Mouse (Mus musculus): ENCODE results near the gene Tex14. TPM values are rescaled to one million over a fixed set of nuclear protein-coding genes. Genes with fewer than 3 reads are reported as not detected.
A peak's percentile ranks its signal among the peaks of the same experiment; 100 is the strongest.

Tex14 gene
- polyA plus RNA-seq, 1 experiment from 2014 or later, result not detected

DNA sequence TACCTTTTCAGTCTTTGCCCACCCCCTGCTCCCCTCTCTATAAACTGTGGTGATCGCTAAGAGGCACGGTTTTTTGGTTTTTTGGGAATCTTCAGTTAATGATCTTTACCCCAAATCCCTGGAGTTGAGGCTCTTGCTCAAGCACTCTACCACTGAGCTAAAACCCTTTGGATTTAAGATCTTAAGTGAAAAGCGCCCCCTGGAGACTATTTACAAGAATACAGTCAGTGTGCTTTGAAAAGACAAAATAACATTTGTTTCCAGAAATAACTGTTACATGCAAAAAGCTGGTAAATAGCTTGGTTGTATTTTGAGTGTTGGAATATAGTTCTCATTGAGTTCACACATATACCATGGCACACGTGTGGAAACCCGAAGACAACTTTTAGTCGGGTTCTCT is 126.8 kb downstream of the Tex14 start:
- WGBS, result 52% methylated on average over 6 of the region's 6 CpGs
- Histone ChIP-seq H3K4me3 (no peak overlapping the region), H3K27me3 (ENCODE audit: insufficient read depth, poor library complexity, severe bottlenecking) (no peaks in the 10 kb centered on the region), H3K9me3 (no peaks in the 10 kb centered on the region), H3K4me1 (replicated peaks) (no peaks in the 10 kb centered on the region), H3K27ac (no peak overlapping the region), H3K36me3 (no peaks in the 10 kb centered on the region)
- DNase-seq (ENCODE audit: low spot score), result no peak

DNA sequence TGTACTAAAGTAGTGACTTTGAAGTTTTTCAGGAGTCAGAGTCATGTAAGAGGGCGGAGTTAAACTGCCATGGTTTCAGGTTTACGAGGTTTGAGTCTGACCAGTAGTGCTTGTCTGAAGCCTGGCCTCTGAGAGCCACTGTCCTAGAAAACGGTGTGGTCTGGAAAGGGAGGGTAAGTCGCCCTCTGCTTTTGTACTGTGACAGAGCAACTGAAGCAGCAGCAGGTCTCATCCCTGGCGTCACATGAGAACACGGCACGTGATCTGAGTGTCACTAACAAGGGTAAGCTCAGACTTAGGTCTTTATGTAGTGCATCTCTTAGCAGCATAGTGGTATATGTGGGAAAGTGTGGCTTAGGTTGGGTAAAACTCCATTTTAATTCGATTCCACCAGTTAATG is 137.4 kb downstream of the Tex14 start:
- no peak overlapping the region for H3K27ac ChIP-seq
- no peak overlapping the region for H3K4me3 ChIP-seq
- H3K4me1 ChIP-seq (replicated peaks), result no peaks in the 10 kb centered on the region
- H3K36me3 ChIP-seq, result no peaks in the 10 kb centered on the region
- H3K9me3 ChIP-seq, result no peaks in the 10 kb centered on the region
- WGBS, result 42% methylated on average over 8 of the region's 8 CpGs
- DNase-seq (ENCODE audit: low spot score), result no peak
- H3K27me3 ChIP-seq (ENCODE audit: insufficient read depth, poor library complexity, severe bottlenecking), result no peaks in the 10 kb centered on the region

DNA sequence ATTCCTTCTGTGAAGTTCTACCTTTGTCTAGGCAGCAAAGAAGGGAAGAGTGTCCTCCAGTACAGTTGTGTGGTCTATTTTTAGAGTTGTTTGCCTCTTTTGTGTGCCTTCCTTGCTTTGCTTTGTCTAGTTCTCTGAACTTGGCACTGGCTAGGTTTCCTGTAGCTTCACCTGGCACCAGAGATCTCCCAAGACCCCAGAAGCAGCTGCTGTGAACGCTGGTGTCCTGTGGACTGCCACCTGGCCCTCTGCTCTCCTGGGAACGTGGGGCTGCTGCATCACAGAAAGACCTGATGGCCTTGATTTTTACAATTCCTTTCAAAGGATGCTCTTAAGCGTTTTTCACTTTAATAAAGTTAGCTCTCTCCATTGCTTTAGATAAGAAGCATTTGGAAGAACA is 138.0 kb downstream of the Tex14 start:
- no peaks in the 10 kb centered on the region for H3K27me3 ChIP-seq (ENCODE audit: insufficient read depth, poor library complexity, severe bottlenecking)
- H3K9me3 ChIP-seq, result no peaks in the 10 kb centered on the region
- no peak for DNase-seq (ENCODE audit: low spot score)
- no peak overlapping the region for H3K27ac ChIP-seq
- H3K36me3 ChIP-seq, result no peaks in the 10 kb centered on the region
- 71% methylated on average over 3 of the region's 3 CpGs for WGBS
- H3K4me1 ChIP-seq (replicated peaks), result no peaks in the 10 kb centered on the region
- H3K4me3 ChIP-seq, result no peak overlapping the region

DNA sequence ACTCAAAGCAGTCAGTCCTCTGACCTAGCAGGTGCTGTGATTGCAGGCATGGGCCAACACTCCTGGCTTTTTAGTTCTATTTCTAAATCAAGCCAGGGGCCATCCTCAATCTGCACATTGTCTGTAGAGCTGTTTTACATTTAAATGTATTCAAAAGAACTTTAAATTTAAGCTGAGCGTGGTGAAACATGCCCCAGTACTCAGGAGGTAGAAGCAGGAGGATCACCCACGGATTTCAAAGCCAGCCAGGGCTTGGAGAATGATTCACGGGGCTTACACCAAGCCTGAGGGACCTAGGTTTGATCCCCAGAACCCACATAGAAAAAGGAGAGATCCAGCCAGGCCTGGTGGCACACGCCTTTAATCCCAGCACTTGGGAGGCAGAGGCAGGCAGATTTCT is 148.5 kb downstream of the Tex14 start:
- Histone ChIP-seq H3K4me1 (replicated peaks) (peaks cover 11% of the 10 kb centered on the region), H3K9me3 (no peaks in the 10 kb centered on the region), H3K4me3 (no peak overlapping the region), H3K36me3 (no peaks in the 10 kb centered on the region), H3K27ac (no peak overlapping the region), H3K27me3 (ENCODE audit: insufficient read depth, poor library complexity, severe bottlenecking) (no peaks in the 10 kb centered on the region)
- DNase-seq (ENCODE audit: low spot score), result no peak
- WGBS, result 78% methylated on average over 4 of the region's 4 CpGs

DNA sequence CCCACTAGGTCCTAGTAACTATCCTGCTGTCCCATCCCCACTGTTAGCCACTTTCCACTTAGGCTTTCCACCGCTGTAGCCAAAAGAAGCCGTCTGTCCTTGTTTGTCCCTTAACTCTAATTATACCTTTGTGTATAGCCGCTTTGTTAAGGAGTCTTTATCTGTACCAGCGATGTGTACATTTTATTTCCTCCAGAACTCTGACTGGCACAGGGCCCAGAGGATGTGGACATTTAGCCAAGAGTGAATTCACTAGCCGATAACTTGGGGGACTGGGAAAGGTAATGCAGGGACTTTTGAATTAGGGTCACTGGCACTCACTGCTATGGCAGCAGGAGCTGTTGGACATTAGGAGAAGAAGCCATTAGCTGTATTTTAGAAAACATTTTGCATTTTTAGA is 149.5 kb downstream of the Tex14 start:
- H3K27ac ChIP-seq, result no peak overlapping the region
- peaks cover 11% of the 10 kb centered on the region for H3K4me1 ChIP-seq (replicated peaks)
- no peak overlapping the region for H3K4me3 ChIP-seq
- no peaks in the 10 kb centered on the region for H3K9me3 ChIP-seq
- DNase-seq (ENCODE audit: low spot score), result no peak
- H3K27me3 ChIP-seq (ENCODE audit: insufficient read depth, poor library complexity, severe bottlenecking), result no peaks in the 10 kb centered on the region
- WGBS, result 77% methylated on average over 5 of the region's 5 CpGs
- no peaks in the 10 kb centered on the region for H3K36me3 ChIP-seq

DNA sequence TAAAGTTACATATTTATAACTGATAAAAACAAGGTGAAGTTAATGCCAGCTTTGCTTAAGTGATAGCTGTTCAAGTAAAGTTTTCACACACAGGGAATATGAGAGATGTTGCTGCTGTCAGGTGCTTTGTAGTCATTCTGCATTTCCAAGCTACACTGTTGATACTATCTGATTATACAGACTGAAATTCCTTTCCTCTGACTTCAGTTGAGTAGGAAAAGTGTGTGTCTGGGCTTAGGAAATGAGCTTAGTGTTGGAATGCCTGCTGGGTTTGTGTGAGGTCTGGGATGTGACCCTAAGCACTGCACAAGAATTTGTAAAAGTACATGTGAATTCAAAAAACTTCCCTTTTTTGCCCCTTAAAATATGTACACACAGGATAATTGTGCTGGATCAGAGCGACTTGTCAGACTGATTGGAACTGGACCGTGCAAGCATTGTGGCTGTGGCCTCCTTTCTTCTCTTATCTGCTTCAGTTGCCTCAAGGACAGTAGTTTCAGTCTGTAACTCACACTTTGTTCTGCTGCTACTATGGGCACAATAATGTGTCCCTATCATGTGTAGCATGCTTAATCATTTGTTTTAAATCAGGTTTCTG is 150.3 kb downstream of the Tex14 start:
- Histone ChIP-seq H3K36me3 (no peaks in the 10 kb centered on the region), H3K27me3 (ENCODE audit: insufficient read depth, poor library complexity, severe bottlenecking) (no peaks in the 10 kb centered on the region), H3K4me1 (replicated peaks) (peaks cover 11% of the 10 kb centered on the region), H3K9me3 (no peaks in the 10 kb centered on the region), H3K27ac (0 out of 2 replicates have a peak overlapping the region, but pooled peaks have one; percentile 12), H3K4me3 (no peak overlapping the region)
- no peak for DNase-seq (ENCODE audit: low spot score)
- 54% methylated on average over 2 of the region's 2 CpGs for WGBS

DNA sequence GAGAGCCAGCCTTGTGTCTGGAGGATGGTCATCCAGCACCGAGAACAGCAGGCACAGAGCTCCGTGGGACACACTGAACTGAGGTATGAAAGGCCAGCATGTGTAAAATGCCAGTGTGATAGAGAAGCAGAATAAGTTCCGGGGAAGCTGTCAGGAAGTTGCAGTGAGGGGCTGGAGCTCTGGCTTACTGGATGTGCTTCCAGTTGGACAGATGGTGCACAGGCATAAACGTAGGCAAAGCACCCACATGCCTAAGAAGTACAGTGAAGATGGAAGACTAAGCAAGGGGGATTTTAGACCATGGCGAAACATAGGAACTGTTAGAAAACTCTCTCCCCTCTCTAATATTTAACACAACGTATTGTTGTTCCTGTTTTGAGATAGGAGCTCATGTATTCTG is 156.3 kb downstream of the Tex14 start:
- no peaks in the 10 kb centered on the region for H3K36me3 ChIP-seq
- H3K4me3 ChIP-seq, result no peak overlapping the region
- no peaks in the 10 kb centered on the region for H3K27me3 ChIP-seq (ENCODE audit: insufficient read depth, poor library complexity, severe bottlenecking)
- no peak for DNase-seq (ENCODE audit: low spot score)
- WGBS, result 81% methylated on average over 6 of the region's 6 CpGs
- H3K27ac ChIP-seq, result no peak overlapping the region
- no peaks in the 10 kb centered on the region for H3K9me3 ChIP-seq
- H3K4me1 ChIP-seq (replicated peaks), result no peaks in the 10 kb centered on the region

DNA sequence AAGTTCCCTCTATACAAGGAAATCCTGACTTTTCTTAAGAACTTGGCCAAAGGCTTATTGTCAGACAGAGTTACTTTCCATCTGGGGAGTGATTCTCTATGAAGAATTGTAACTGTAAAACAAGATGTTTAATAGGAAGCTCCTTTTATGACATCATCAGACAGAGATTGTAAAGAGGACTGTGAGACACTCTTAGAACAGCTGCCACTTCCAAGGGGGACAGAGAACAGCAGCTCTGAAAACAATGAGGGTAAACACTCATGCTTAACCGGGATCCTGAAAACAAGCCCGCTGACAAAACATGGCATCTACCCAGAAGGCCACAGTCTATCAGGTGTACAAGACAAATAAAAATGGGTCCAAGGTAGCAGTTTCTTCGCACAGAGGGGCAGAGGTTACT is 161.6 kb downstream of the Tex14 start, which contains the start of gene Gm11492:
Gm11492 (plus strand) TSS at position 153 of the 400 bp plus-strand sequence.
- 0 out of 2 replicates have a peak, but pooled peaks cover 3% of the 10 kb centered on the region for H3K27me3 ChIP-seq (ENCODE audit: insufficient read depth, poor library complexity, severe bottlenecking)
- no peaks in the 10 kb centered on the region for H3K9me3 ChIP-seq
- H3K27ac ChIP-seq, result no peak within 1 kb of the TSS
- no peak within 1 kb of the TSS for H3K4me3 ChIP-seq
- DNase-seq (ENCODE audit: low spot score), result no peak
- H3K4me1 ChIP-seq (replicated peaks), result peaks cover 8% of the 10 kb centered on the region; the same call in 1 of the 2 replicates
- WGBS, result 90% methylated on average over 3 of the region's 3 CpGs
- H3K36me3 ChIP-seq, result no peaks in the 10 kb centered on the region

DNA sequence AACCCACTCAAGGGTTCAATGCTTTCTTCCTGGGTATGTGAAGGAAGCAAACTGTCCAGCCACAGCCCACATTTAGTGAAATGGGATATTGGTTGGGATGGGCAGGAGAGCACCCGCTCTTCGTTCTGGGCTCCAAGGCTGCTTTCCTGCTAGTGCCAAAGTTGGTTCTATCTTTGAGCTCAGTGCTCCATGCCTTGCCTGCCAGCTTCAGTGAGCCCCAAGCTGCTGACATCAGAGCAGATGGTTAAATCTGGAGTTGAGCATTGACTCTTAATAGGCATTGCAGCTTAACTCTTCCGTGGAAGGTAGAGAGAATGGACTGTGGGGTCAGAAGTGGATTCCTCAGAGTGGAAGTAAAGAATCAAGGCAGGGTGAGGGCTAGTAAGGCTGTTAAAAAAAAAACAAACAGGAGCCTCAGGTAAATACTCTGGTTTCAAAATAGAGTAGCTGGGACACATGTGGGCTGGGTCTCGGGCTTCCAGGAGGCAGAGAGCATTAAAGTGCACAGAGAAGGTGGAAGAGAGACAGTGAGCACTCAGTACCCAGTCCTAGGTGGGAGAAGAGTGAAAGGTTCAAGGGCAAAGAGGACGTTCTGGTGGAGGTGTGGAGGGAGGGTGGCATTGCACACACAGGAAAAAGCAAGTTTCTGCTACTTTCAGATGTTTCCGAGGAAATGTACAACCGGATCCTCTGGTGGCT is 163.5 kb downstream of the Tex14 start, which contains the start of gene Sept4:
Sept4 (plus strand) TSS at position 649 of the 699 bp plus-strand sequence.
- Histone ChIP-seq H3K9me3 (no peaks in the 10 kb centered on the region), H3K4me1 (replicated peaks) (peaks cover 15% of the 10 kb centered on the region; the same call in 1 of the 2 replicates), H3K36me3 (no peaks in the 10 kb centered on the region), H3K27me3 (ENCODE audit: insufficient read depth, poor library complexity, severe bottlenecking) (0 out of 2 replicates have a peak, but pooled peaks cover 3% of the 10 kb centered on the region), H3K27ac (no peak within 1 kb of the TSS), H3K4me3 (no peak within 1 kb of the TSS)
- WGBS, result 81% methylated on average over 7 of the region's 7 CpGs
- no peak for DNase-seq (ENCODE audit: low spot score)

DNA sequence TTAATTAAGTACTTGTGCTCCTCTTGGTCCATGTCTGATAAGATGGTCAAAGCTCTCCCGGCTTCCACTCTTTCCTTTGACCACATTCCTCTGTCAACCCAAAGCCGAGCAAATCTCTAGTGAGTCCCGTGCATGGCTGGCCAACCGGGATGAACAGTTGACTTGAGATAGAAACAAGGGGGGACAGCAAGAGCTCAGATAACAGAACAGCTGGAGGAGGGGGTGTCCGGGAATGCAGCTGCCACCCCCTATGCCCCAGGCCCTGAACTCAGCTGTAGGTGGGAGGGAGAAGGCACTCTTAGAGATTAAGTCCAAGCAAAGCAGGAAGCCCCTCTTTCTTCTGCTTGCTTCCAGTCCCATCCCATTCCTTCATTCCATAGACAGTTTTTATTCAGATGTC is 165.9 kb downstream of the Tex14 start:
- 0 out of 2 replicates have a peak, but pooled peaks cover 6% of the 10 kb centered on the region for H3K27me3 ChIP-seq (ENCODE audit: insufficient read depth, poor library complexity, severe bottlenecking)
- no peaks in the 10 kb centered on the region for H3K9me3 ChIP-seq
- H3K4me3 ChIP-seq, result no peak overlapping the region
- WGBS, result 53% methylated on average over 5 of the region's 5 CpGs
- H3K36me3 ChIP-seq, result no peaks in the 10 kb centered on the region
- H3K27ac ChIP-seq, result no peak overlapping the region
- peaks cover 37% of the 10 kb centered on the region for H3K4me1 ChIP-seq (replicated peaks)
- no peak for DNase-seq (ENCODE audit: low spot score)

DNA sequence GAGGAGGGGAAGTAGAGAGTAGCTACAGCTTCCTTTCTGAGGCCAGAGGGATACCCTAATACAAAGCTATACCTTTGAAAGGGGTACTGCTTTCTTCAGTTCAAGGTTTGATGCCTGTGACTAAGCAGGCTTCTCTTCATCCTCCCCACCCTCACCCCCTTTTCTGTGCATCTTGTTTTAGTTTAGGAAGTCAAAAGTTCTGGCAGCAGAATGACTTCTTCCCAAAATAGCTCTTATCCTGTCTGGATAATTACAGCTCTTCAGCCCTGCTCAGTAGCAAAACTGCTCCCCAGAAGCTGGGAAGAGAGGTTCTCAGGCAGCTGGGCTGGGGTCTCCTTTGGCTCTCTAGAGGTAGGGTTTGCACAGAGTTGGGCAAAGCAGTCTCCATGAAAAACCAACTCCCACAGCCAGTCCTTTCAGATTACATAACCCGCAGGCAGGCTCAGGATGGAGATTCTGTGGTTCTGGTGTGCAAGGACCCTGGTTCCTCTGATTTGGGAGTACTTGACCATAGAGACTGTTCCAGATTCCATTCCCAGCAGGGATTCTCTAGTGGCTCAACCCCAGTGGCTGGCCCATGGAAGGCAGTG is 166.6 kb downstream of the Tex14 start:
- H3K36me3 ChIP-seq, result no peaks in the 10 kb centered on the region
- H3K27me3 ChIP-seq (ENCODE audit: insufficient read depth, poor library complexity, severe bottlenecking), result peaks cover 9% of the 10 kb centered on the region; the same call in 1 of the 2 replicates
- no peaks in the 10 kb centered on the region for H3K9me3 ChIP-seq
- no peak for DNase-seq (ENCODE audit: low spot score)
- WGBS, result 92% methylated on average over 1 of the region's 1 CpGs
- no peak overlapping the region for H3K27ac ChIP-seq
- peaks cover 37% of the 10 kb centered on the region for H3K4me1 ChIP-seq (replicated peaks)
- H3K4me3 ChIP-seq, result no peak overlapping the region

DNA sequence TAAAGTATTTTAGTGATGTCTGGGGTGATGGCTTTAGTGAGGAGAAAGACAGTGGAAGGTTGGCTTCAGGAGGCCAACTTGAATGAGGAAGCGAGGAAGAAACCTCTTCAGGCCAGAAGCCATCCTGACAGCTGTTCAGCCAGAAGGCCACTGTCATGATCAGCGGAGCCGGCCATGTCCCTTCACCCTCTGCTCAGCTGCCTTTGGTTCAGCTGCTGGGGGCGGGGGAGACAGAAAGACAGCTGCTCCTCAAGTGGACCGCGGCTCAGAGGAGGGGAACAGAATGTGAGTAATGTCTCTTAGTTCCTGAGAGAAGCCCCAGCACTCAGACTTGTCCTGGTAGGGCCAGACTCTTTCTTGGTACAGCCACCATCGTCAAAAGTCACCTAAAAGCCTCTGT is 168.9 kb downstream of the Tex14 start:
- Histone ChIP-seq H3K27me3 (ENCODE audit: insufficient read depth, poor library complexity, severe bottlenecking) (peaks cover 21% of the 10 kb centered on the region), H3K9me3 (no peaks in the 10 kb centered on the region), H3K4me1 (replicated peaks) (peaks cover 55% of the 10 kb centered on the region), H3K27ac (no peak overlapping the region), H3K4me3 (no peak overlapping the region), H3K36me3 (no peaks in the 10 kb centered on the region)
- no peak for DNase-seq (ENCODE audit: low spot score)
- 69% methylated on average over 7 of the region's 7 CpGs for WGBS

DNA sequence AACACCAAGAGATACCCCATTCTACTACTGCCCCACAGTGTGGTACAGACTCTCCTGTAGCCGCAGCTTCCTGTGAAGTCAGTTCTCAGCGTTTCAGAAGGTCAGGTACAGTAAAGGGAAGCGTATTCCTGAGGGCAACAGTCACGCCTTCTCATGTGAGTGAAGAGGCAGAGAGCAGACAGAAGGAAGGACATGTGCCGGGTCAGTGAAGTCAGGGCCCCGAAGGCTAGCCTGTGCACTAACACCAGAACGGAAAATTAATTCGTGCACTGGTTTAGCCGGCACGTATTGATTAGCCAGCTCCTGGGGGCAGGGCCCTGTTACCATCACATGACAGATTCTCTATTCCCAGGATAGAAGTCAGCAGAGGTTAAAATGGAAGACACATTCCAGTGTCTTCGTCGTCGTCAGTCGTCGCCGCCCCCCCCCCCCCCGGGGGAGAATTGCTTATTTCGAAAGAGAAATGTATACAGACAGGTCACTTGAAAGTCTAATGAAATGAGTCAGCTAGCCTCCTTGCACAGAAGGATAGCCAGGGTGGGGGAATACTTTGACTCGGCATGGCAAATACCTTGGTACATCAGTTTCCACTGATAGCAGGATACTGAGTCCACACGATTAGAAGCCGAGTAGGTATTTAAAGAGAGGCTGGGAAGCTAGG is 169.8 kb downstream of the Tex14 start:
- peaks cover 64% of the 10 kb centered on the region for H3K4me1 ChIP-seq (replicated peaks)
- DNase-seq (ENCODE audit: low spot score), result no peak

More for the DNA sequence above, 169.8 kb downstream of the Tex14 start:
- Histone ChIP-seq H3K27me3 (ENCODE audit: insufficient read depth, poor library complexity, severe bottlenecking) (peaks cover 24% of the 10 kb centered on the region), H3K27ac (no peak overlapping the region), H3K4me3 (no peak overlapping the region), H3K36me3 (no peaks in the 10 kb centered on the region), H3K9me3 (no peaks in the 10 kb centered on the region)
- WGBS, result 66% methylated on average over 21 of the region's 21 CpGs

Data from hindbrain, embryonic 10.5 days (tissue).